Mouse (Mus musculus) MN1 (cell line): ENCODE data around the gene Ap5z1.

Source experiments
- DNase-seq: peaks from one replicate; pipeline ENCODE4 v3.0.0-alpha.2; 2016; ENCODE audit warnings: low spot score

Gene Ap5z1

DNA sequence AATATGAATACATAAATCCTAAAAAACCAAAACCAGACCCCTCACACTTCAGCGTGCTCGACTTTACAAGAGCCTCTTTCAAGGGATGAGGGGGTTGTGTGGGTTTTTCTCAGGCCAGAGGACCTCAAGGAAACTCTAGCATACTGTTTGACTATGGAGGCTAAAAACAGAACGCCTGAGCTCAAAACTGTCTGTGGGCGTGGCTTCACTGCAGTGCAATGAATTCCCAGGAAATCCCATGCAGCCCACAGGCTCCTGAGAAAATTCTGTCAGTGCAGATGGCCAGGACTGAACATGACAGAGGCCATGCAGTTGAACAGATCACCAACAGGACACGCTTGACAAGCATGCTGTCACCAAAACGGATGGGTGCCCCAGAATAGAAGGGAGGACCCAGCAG lies 55.2 kb downstream of the Ap5z1 start:
- DNase-seq, result peak; percentile 24

- no peak for DNase-seq
Observed at GRCm38 (mm10) chr5:142520360-142520759, 56.6 kb downstream of the Ap5z1 start.

DNA sequence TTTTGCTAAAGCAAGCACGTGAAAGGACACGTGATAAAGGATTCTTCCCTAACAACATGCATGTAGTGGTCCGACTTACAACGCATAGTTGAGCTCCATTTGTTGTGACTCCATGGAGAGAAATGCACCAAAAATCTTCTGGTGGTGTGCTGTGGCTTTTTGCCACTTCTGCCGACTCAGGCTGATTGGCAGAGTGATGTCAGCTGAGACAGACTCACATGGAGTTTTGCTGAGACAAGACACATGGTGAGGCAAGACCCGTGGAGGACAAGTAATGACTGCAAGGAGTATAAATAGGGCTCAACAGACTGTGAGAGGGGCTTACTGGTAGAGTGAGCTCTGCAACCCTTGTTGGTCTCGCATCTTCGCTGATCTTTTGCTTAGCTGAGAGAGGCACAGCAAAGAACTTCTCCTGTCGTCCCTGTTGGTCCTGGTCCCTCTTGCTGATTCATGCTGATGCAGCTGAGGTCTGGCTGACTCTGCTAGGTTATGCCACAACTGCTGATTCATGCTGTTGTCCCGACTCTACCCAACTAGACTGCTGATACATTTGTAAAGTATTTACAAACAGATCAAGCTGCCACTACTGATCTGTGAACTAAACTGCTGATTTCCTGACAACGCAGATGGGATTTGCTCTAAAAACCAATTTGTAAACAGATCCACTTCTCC lies 57.6 kb downstream of the Ap5z1 start:
- no peak for DNase-seq

DNA sequence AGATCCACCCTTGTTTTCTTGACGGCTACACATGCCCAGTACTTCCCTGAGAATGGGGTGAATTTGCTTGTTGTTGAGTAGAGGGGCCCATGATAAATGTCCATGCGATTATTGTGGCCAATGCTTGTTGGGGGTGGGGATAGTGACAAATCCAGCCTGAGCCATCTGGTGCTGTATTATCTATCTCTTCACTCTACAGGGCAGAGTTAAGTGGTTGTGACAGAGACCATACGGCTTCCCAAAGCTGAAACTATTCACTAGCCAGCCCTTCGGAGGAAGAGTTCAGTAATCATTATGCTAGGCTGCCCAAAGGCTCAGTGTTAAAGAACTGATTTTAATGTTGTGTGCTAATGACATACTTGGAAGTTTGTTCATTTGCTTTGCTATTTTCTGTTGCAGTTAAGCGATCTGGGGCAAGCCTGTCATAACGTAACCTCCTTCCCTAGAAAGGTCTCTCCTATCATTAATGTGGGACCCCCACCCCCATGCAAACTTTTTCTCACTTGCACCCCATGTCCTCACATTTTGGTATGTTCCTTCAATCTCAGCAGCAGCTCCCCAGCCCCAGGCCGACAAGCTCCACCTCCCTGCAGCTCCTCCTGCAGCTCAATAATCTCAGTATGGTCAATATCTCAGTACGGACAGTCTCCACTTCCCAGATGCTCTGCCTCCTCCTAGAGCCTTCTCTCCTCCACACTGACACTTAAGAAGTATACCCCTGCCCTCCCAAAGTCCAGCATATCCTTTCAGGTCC lies 61.1 kb downstream of the Ap5z1 start:
- peak; percentile 59 for DNase-seq
